Mouse (Mus musculus) megakaryocyte, embryonic 14.5 days (primary cell): Measurements from ENCODE around the gene Tbc1d9b.

Source experiments
- FLI1 ChIP-seq: IDR thresholded peaks from 2 replicates; pipeline ENCODE4 v1.6.1; 2012; ENCODE audit warnings: low read length, inconsistent platforms, mixed read lengths
- GATA1 ChIP-seq: IDR thresholded peaks from 3 replicates; pipeline ENCODE4 v1.6.1; 2012; ENCODE audit warnings: mixed read lengths, low read length, inconsistent platforms, borderline replicate concordance

DNA sequence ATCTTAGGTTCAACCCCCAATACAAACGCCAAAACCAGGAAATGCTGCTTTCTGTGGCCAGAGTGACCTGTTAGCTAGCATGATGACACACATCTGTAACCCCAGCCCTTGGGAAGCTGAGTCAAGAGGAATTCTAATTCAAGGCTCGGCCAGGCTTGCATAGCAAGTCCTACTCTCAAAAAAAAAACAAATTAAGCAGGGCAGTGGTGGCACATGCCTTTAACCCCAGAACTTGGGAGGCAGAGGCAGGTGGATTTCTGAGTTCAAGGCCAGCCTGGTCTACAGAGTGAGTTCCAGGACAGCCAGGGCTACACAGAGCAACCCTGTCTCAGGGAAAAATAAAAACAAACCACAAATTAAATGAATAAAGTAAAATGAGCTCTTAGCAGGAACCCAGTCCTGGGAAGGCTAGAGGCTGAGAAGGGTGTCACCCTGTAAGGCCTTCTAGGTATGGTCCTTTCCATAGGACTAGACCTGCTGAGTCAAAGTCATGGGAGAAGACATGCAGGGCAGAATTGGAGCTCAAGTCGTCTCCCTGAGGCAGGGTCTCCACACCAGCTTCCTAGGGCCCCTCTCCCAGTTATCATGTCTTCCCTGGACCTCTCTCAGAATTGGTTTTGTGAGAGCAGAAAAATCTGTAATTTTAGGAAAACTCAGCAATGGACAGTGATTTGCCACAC lies 81.0 kb downstream of the Tbc1d9b start:
- TF ChIP-seq GATA1, result no peak
- no peak for TF ChIP-seq FLI1
